Mouse (Mus musculus): Measurements from ENCODE around the gene Sumf2. TPM values are rescaled to one million over a fixed set of nuclear protein-coding genes. Genes with fewer than 3 reads are reported as not detected.
"Not testable (repeated sequence)": the region's sequence is repeated elsewhere in the genome, so short reads cannot be mapped to it uniquely, and the experiment has no call there.

The Sumf2 gene
- polyA plus RNA-seq, 1 experiment from 2014 or later: 48.3 TPM

GRCm38 (mm10) chr5:129877731-129878455, 31.1 kb downstream of the Sumf2 start:
- no peak overlapping the region for H3K9ac ChIP-seq
- peaks cover 22% of the 10 kb centered on the region for H3K36me3 ChIP-seq
- no peaks in the 10 kb centered on the region for H3K9me3 ChIP-seq
- ATAC-seq (ENCODE audit: borderline replicate concordance, extremely low read depth, low FRiP score, low TSS enrichment): no peak
- no peaks in the 10 kb centered on the region for H3K4me1 ChIP-seq
- WGBS: 67% methylated on average over 9 of the region's 9 CpGs
- H3K27ac ChIP-seq: no peak overlapping the region
- no peak overlapping the region for H3K4me3 ChIP-seq
- H3K27me3 ChIP-seq: no peaks in the 10 kb centered on the region
- H3K4me2 ChIP-seq: no peak overlapping the region

- no peaks in the 10 kb centered on the region for H3K27me3 ChIP-seq
- no peak overlapping the region for H3K27ac ChIP-seq
- no peak; the same call in 1 of the 2 replicates for ATAC-seq (ENCODE audit: borderline replicate concordance, extremely low read depth, low FRiP score, low TSS enrichment)
- no peaks in the 10 kb centered on the region for H3K9me3 ChIP-seq
- 32% methylated on average over 2 of the region's 2 CpGs for WGBS
- H3K9ac ChIP-seq: no peak overlapping the region
- H3K4me1 ChIP-seq: no peaks in the 10 kb centered on the region
- no peak overlapping the region for H3K4me3 ChIP-seq
- peaks cover 29% of the 10 kb centered on the region for H3K36me3 ChIP-seq
- no peak overlapping the region for H3K4me2 ChIP-seq
Observed at GRCm38 (mm10) chr5:129878946-129879345, 32.2 kb downstream of the Sumf2 start.

GRCm38 (mm10) chr5:129879888-129880287, 33.1 kb downstream of the Sumf2 start:
- peaks cover 36% of the 10 kb centered on the region for H3K36me3 ChIP-seq
- H3K4me3 ChIP-seq: no peak overlapping the region
- H3K9ac ChIP-seq: no peak overlapping the region
- no peak overlapping the region for H3K27ac ChIP-seq
- no peaks in the 10 kb centered on the region for H3K9me3 ChIP-seq
- H3K27me3 ChIP-seq: no peaks in the 10 kb centered on the region
- no peaks in the 10 kb centered on the region for H3K4me1 ChIP-seq
- ATAC-seq (ENCODE audit: borderline replicate concordance, extremely low read depth, low FRiP score, low TSS enrichment): no peak
- no peak overlapping the region for H3K4me2 ChIP-seq
- 70% methylated on average over 3 of the region's 3 CpGs for WGBS

- H3K27me3 ChIP-seq: no peaks in the 10 kb centered on the region
- H3K9ac ChIP-seq: peak overlapping the region; percentile 80
- H3K9me3 ChIP-seq: no peaks in the 10 kb centered on the region
- no peak for ATAC-seq (ENCODE audit: borderline replicate concordance, extremely low read depth, low FRiP score, low TSS enrichment)
- peak overlapping the region; percentile 70 for H3K4me2 ChIP-seq
- H3K27ac ChIP-seq: no peak overlapping the region
- whole genome bisulfite sequencing: 33% methylated on average over 10 of the region's 10 CpGs
- peak overlapping the region; percentile 68 for H3K4me3 ChIP-seq
- H3K36me3 ChIP-seq: peaks cover 24% of the 10 kb centered on the region
- peaks cover 16% of the 10 kb centered on the region for H3K4me1 ChIP-seq
Observed at GRCm38 (mm10) chr5:129886271-129886670, 39.5 kb downstream of the Sumf2 start.

GRCm38 (mm10) chr5:129886911-129887636, 40.3 kb downstream of the Sumf2 start, which contains the start of gene Chchd2:
Gene Chchd2 (minus strand): TSS chr5:129887470.
- no peaks in the 10 kb centered on the region for H3K27me3 ChIP-seq
- under 1% methylated on average over 46 of the region's 46 CpGs for WGBS
- H3K4me1 ChIP-seq: peaks cover 16% of the 10 kb centered on the region
- ATAC-seq (ENCODE audit: borderline replicate concordance, extremely low read depth, low FRiP score, low TSS enrichment): peak; percentile 100
- H3K4me3 ChIP-seq: peak within 1 kb of the TSS; percentile 68
- peak within 1 kb of the TSS; percentile 70 for H3K4me2 ChIP-seq
- H3K27ac ChIP-seq: peak within 1 kb of the TSS; percentile 90
- H3K36me3 ChIP-seq: peaks cover 17% of the 10 kb centered on the region
- H3K9me3 ChIP-seq: no peaks in the 10 kb centered on the region
- H3K9ac ChIP-seq: peak within 1 kb of the TSS; percentile 80

- not testable (repeated sequence) for H3K9me3 ChIP-seq; H3K4me2 ChIP-seq; H3K4me3 ChIP-seq; H3K36me3 ChIP-seq; H3K27ac ChIP-seq; H3K9ac ChIP-seq; ATAC-seq (ENCODE audit: borderline replicate concordance, extremely low read depth, low FRiP score, low TSS enrichment); H3K27me3 ChIP-seq
- peaks cover 17% of the 10 kb centered on the region for H3K4me1 ChIP-seq
- WGBS: 75% methylated on average over 7 of the region's 7 CpGs
Observed at GRCm38 (mm10) chr5:129890390-129890789, 43.6 kb downstream of the Sumf2 start.

- ATAC-seq (ENCODE audit: borderline replicate concordance, extremely low read depth, low FRiP score, low TSS enrichment): peak; percentile 100
- H3K27ac ChIP-seq: no peak within 1 kb of the TSS
- H3K9me3 ChIP-seq: no peaks in the 10 kb centered on the region
- WGBS: 2% methylated on average over 44 of the region's 44 CpGs
- peak within 1 kb of the TSS; percentile 90 for H3K4me2 ChIP-seq
- no peaks in the 10 kb centered on the region for H3K36me3 ChIP-seq
- peak within 1 kb of the TSS; percentile 65 for H3K9ac ChIP-seq
- peaks cover 10% of the 10 kb centered on the region for H3K4me1 ChIP-seq
- H3K4me3 ChIP-seq: peak within 1 kb of the TSS; percentile 77
- no peaks in the 10 kb centered on the region; the same call in 1 of the 2 replicates for H3K27me3 ChIP-seq
Observed at GRCm38 (mm10) chr5:129895198-129896088, 48.7 kb downstream of the Sumf2 start, which contains the start of gene Zbed5. Gene Zbed5 (plus strand): TSS chr5:129895723.

- 93% methylated on average over 1 of the region's 1 CpGs for WGBS
- peaks cover 10% of the 10 kb centered on the region for H3K4me1 ChIP-seq
- ATAC-seq (ENCODE audit: borderline replicate concordance, extremely low read depth, low FRiP score, low TSS enrichment): no peak
- no peak within 1 kb of the TSS for H3K9ac ChIP-seq
- no peaks in the 10 kb centered on the region for H3K9me3 ChIP-seq
- peaks cover 7% of the 10 kb centered on the region; the same call in 1 of the 2 replicates for H3K36me3 ChIP-seq
- H3K27ac ChIP-seq: no peak within 1 kb of the TSS
- no peaks in the 10 kb centered on the region; the same call in 1 of the 2 replicates for H3K27me3 ChIP-seq
- H3K4me2 ChIP-seq: no peak within 1 kb of the TSS
- no peak within 1 kb of the TSS for H3K4me3 ChIP-seq
Observed at GRCm38 (mm10) chr5:129898449-129898848, 51.7 kb downstream of the Sumf2 start, which contains the start of gene Phkg1. Gene Phkg1 (minus strand): TSS chr5:129898549.

- Histone ChIP-seq H3K9ac (peak overlapping the region; percentile 29), H3K27me3 (no peaks in the 10 kb centered on the region), H3K36me3 (no peaks in the 10 kb centered on the region; the same call in 1 of the 2 replicates), H3K27ac (no peak overlapping the region), H3K4me2 (peak overlapping the region; percentile 92), H3K4me3 (peak overlapping the region; percentile 66), H3K4me1 (0 out of 2 replicates have a peak, but pooled peaks cover 6% of the 10 kb centered on the region), H3K9me3 (no peaks in the 10 kb centered on the region)
- 26% methylated on average over 4 of the region's 4 CpGs for WGBS
- ATAC-seq (ENCODE audit: borderline replicate concordance, extremely low read depth, low FRiP score, low TSS enrichment): no peak
Observed at GRCm38 (mm10) chr5:129907775-129908174, 61.0 kb downstream of the Sumf2 start.

- H3K9ac ChIP-seq: peak within 1 kb of the TSS; percentile 67
- no peaks in the 10 kb centered on the region for H3K27me3 ChIP-seq
- H3K4me2 ChIP-seq: peak within 1 kb of the TSS; percentile 92
- WGBS: under 1% methylated on average over 63 of the region's 63 CpGs
- no peaks in the 10 kb centered on the region for H3K9me3 ChIP-seq
- ATAC-seq (ENCODE audit: borderline replicate concordance, extremely low read depth, low FRiP score, low TSS enrichment): peak; percentile 99
- no peaks in the 10 kb centered on the region for H3K36me3 ChIP-seq
- peak within 1 kb of the TSS; percentile 66 for H3K4me3 ChIP-seq
- 0 out of 2 replicates have a peak, but pooled peaks cover 6% of the 10 kb centered on the region for H3K4me1 ChIP-seq
- H3K27ac ChIP-seq: peak within 1 kb of the TSS; percentile 85
Observed at GRCm38 (mm10) chr5:129908242-129908965, 61.6 kb downstream of the Sumf2 start, which contains the start of gene Nupr1l. Gene Nupr1l (plus strand): TSS chr5:129908540.
